Mouse (Mus musculus): ENCODE data around the gene Crebrf.

DNA sequence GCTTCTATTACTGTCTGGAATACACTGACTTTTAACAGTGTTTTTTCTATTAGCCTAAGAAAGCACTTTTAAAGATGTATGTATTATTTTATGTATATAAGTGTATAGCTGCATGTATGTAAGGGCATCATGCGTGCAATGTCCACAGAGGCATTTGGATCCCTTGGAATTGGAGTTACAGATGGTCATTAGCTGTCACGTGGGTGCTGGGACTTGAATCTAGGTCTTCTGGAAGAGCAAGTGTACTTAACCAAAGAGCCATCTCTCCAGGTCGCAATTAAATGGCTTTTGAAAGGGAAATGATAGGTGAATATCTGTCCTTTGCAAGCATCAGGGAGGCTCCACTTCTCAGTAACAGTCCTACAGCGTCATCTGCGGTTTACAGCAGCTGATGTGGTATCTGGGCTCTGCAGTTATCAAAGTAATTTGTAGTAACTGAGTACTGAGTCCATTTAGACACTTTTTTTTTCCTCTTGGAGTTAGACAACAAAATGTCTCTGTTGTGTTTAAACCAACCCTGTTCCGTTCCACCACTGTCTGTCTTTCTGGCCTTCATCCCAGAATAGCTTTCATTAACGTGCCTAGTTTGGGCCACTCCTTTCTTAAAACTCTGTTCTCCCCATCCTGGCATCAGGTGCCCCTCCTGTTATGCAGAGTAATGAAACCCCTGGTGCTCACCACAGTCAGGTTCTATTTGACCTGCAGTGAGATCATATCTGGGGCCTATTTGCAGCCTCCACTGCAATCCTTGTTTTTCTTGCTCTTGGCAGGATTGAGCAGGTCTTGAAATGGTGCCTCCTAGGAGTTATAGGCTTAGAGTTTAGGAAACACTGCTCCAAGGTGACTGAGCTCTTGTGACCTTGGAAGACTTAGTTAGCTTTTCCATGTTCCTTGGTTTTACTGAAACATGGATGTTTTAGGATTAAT, 37.5 kb upstream of the Crebrf start:
- no peak for TF ChIP-seq CTCF (IDR thresholded peaks at IDR 0.05; ENCODE audit: extremely low read depth, insufficient read length, insufficient replicate concordance, low read depth, low read length)
- no peak for TF ChIP-seq POLR2A (IDR thresholded peaks at IDR 0.05; ENCODE audit: low read depth, low read length)

All from small intestine, adult 2 months (tissue).